ENCODE assay signal across 7 mouse cellular contexts in genomic region chr8:105290554-105291314, GRCm38 (mm10). TPM values are rescaled to one million over a fixed set of nuclear protein-coding genes. Genes with fewer than 3 reads are reported as not detected.
DNase-seq lines count a peak whose midpoint lies in the region; ATAC-seq lines count a peak whose summit lies in the region.

No protein-coding gene starts in this region.

- peak; percentile 95 for DNase-seq in adipocyte (ENCODE audit: low spot score)
- DNase-seq in cerebellum, postnatal 4 days (ENCODE audit: low spot score in 2 of 2) = peak; percentile 81 to 92
- peak; percentile 79 to 89 for DNase-seq in gastrocnemius, postnatal 36 days
- peak; percentile 99 for DNase-seq in intestine, embryonic 14.5 days (ENCODE audit: low spot score)
- peak; percentile 98 for DNase-seq in limb, embryonic 11.5 days (ENCODE audit: low spot score)
- peak; percentile 80 for DNase-seq in spleen, adult 12 weeks (ENCODE audit: low spot score)

- no peak for ATAC-seq in intestine, embryonic 14.5 days (replicated peaks; ENCODE audit: low FRiP score, low TSS enrichment, low read depth)
- no peak for ATAC-seq in limb, embryonic 11.5 days (ENCODE audit: insufficient number of reproducible peaks, low FRiP score, low TSS enrichment, low read depth)
- ATAC-seq in midbrain, embryonic 13.5 days = no peak

- no peaks in the 10 kb centered on the region for H3K36me3 ChIP-seq in intestine, embryonic 14.5 days (ENCODE audit: control insufficient read depth, insufficient read depth, low read length)
- no peaks in the 10 kb centered on the region for H3K36me3 ChIP-seq in limb, embryonic 11.5 days (ENCODE audit: control insufficient read depth, insufficient read depth, low read length)
- H3K36me3 ChIP-seq in midbrain, embryonic 13.5 days = peaks cover 7% of the 10 kb centered on the region; the same call in 1 of the 2 replicates

- intact Hi-C loops in gastrocnemius, postnatal 36 days (cut with DNase I) = no loop called here

- H3K9ac ChIP-seq in intestine, embryonic 14.5 days (ENCODE audit: low read length) = no peak overlapping the region
- H3K9ac ChIP-seq in limb, embryonic 11.5 days (ENCODE audit: low read length) = no peak overlapping the region
- H3K9ac ChIP-seq in midbrain, embryonic 13.5 days (replicated peaks) = peak overlapping the region; percentile 70; the same call in 1 of the 2 replicates

- H3K9me3 ChIP-seq in intestine, embryonic 14.5 days (ENCODE audit: control insufficient read depth, low read length) = no peaks in the 10 kb centered on the region
- H3K9me3 ChIP-seq in limb, embryonic 11.5 days (ENCODE audit: control insufficient read depth, low read length) = no peaks in the 10 kb centered on the region
- H3K9me3 ChIP-seq in midbrain, embryonic 13.5 days = no peaks in the 10 kb centered on the region

- H3K4me3 ChIP-seq in intestine, embryonic 14.5 days (ENCODE audit: low read depth, low read length) = no peak overlapping the region
- H3K4me3 ChIP-seq in limb, embryonic 11.5 days (ENCODE audit: low read depth, low read length) = 0 out of 2 replicates have a peak overlapping the region, but pooled peaks have one; percentile 1
- peak overlapping the region; percentile 56 for H3K4me3 ChIP-seq in midbrain, embryonic 13.5 days (replicated peaks)

- H3K27ac ChIP-seq in intestine, embryonic 14.5 days (ENCODE audit: low read depth) = no peak overlapping the region
- H3K27ac ChIP-seq in limb, embryonic 11.5 days (replicated peaks; ENCODE audit: low read depth, low read length) = no peak overlapping the region
- no peak overlapping the region for H3K27ac ChIP-seq in midbrain, embryonic 13.5 days

- peak overlapping the region; percentile 85; the same call in 1 of the 2 replicates for H3K4me2 ChIP-seq in intestine, embryonic 14.5 days (ENCODE audit: low read length)
- H3K4me2 ChIP-seq in limb, embryonic 11.5 days (ENCODE audit: low read depth, severe bottlenecking) = peak overlapping the region; percentile 78
- peak overlapping the region; percentile 81 for H3K4me2 ChIP-seq in midbrain, embryonic 13.5 days (replicated peaks)

- H3K27me3 ChIP-seq in intestine, embryonic 14.5 days (replicated peaks; ENCODE audit: control insufficient read depth, insufficient read depth, low read length) = peaks cover 10% of the 10 kb centered on the region
- peaks cover 14% of the 10 kb centered on the region for H3K27me3 ChIP-seq in limb, embryonic 11.5 days (ENCODE audit: control insufficient read depth, insufficient read depth, low read length)
- peaks cover 20% of the 10 kb centered on the region for H3K27me3 ChIP-seq in midbrain, embryonic 13.5 days

- 8% methylated on average over 31 of the region's 31 CpGs for WGBS in intestine, embryonic 14.5 days
- WGBS in limb, embryonic 11.5 days = 7% methylated on average over 31 of the region's 31 CpGs
- 6% methylated on average over 31 of the region's 31 CpGs for WGBS in midbrain, embryonic 13.5 days

- peaks cover 10% of the 10 kb centered on the region for H3K4me1 ChIP-seq in intestine, embryonic 14.5 days (replicated peaks; ENCODE audit: control insufficient read depth, insufficient read depth, low read length)
- H3K4me1 ChIP-seq in limb, embryonic 11.5 days (ENCODE audit: control insufficient read depth, insufficient read depth, low read length) = peaks cover 6% of the 10 kb centered on the region
- peaks cover 46% of the 10 kb centered on the region for H3K4me1 ChIP-seq in midbrain, embryonic 13.5 days (replicated peaks)

RNA-seq across cellular contexts. Expression of gene 4931428F04Rik, which starts 1.1 kb away (rescaled TPM):
- under 1 TPM; 0.35 to 0.82 TPM for total RNA-seq in gastrocnemius, postnatal 36 days (2021)
- polyA plus RNA-seq in intestine, embryonic 14.5 days (2014; fragmentation: Nextera tagmentation; extraction: Ambion mirVana) = 9.1 and 11.7 TPM in 2 replicates
- 17.5 and 17.9 TPM in 2 replicates for polyA plus RNA-seq in limb, embryonic 11.5 days (2014; fragmentation: Nextera tagmentation; extraction: Ambion mirVana)
- 106 and 107 TPM in 2 replicates for polyA plus RNA-seq in midbrain, embryonic 13.5 days (2015; fragmentation: Nextera tagmentation; extraction: Ambion mirVana)

RNA-seq across cellular contexts. Expression of gene Exoc3l, which starts 5.2 kb away (rescaled TPM):
- total RNA-seq in gastrocnemius, postnatal 36 days (2021) = 1 to 10 TPM; 1.5 to 2.6 TPM
- 9.8 and 10.1 TPM in 2 replicates for polyA plus RNA-seq in intestine, embryonic 14.5 days (2014; fragmentation: Nextera tagmentation; extraction: Ambion mirVana)
- 6.6 and 8.6 TPM in 2 replicates for polyA plus RNA-seq in limb, embryonic 11.5 days (2014; fragmentation: Nextera tagmentation; extraction: Ambion mirVana)
- 10.4 and 11.7 TPM in 2 replicates for polyA plus RNA-seq in midbrain, embryonic 13.5 days (2015; fragmentation: Nextera tagmentation; extraction: Ambion mirVana)

RNA-seq across cellular contexts. Expression of gene E2f4, which starts 6.7 kb away (rescaled TPM):
- total RNA-seq in gastrocnemius, postnatal 36 days (2021) = 10 to 100 TPM; 21.1 to 25.2 TPM
- 114 and 119 TPM in 2 replicates for polyA plus RNA-seq in intestine, embryonic 14.5 days (2014; fragmentation: Nextera tagmentation; extraction: Ambion mirVana)
- polyA plus RNA-seq in limb, embryonic 11.5 days (2014; fragmentation: Nextera tagmentation; extraction: Ambion mirVana) = 132 and 136 TPM in 2 replicates
- polyA plus RNA-seq in midbrain, embryonic 13.5 days (2015; fragmentation: Nextera tagmentation; extraction: Ambion mirVana) = 51.1 and 57.5 TPM in 2 replicates

RNA-seq across cellular contexts. Expression of gene Elmo3, which starts 14.7 kb away (rescaled TPM):
- under 1 TPM; 0.66 to 0.94 TPM for total RNA-seq in gastrocnemius, postnatal 36 days (2021)
- 16.8 and 17.7 TPM in 2 replicates for polyA plus RNA-seq in intestine, embryonic 14.5 days (2014; fragmentation: Nextera tagmentation; extraction: Ambion mirVana)
- 2.6 and 3.7 TPM in 2 replicates for polyA plus RNA-seq in limb, embryonic 11.5 days (2014; fragmentation: Nextera tagmentation; extraction: Ambion mirVana)
- polyA plus RNA-seq in midbrain, embryonic 13.5 days (2015; fragmentation: Nextera tagmentation; extraction: Ambion mirVana) = 0.97 and 1.1 TPM in 2 replicates

RNA-seq across cellular contexts. Expression of gene Nol3, which starts 14.8 kb away (rescaled TPM):
- 10 to 100 TPM; 23.9 to 26.0 TPM for total RNA-seq in gastrocnemius, postnatal 36 days (2021)
- polyA plus RNA-seq in intestine, embryonic 14.5 days (2014; fragmentation: Nextera tagmentation; extraction: Ambion mirVana) = 1.3 and 1.4 TPM in 2 replicates
- polyA plus RNA-seq in limb, embryonic 11.5 days (2014; fragmentation: Nextera tagmentation; extraction: Ambion mirVana) = 1.0 and 1.2 TPM in 2 replicates
- polyA plus RNA-seq in midbrain, embryonic 13.5 days (2015; fragmentation: Nextera tagmentation; extraction: Ambion mirVana) = 3.1 and 4.3 TPM in 2 replicates
